Mouse (Mus musculus) liver, adult 2 months (tissue): ENCODE results near the gene Hapln2.

ENCODE experiments used
- CTCF ChIP-seq: fragments of 200-500 bp; IDR thresholded peaks from 2 replicates; pipeline ENCODE4 v1.5.1; 2011; ENCODE audit warnings: low read depth, low read length, control low read depth
- POLR2A ChIP-seq: fragments of 200-500 bp; IDR thresholded peaks from 2 replicates; pipeline ENCODE4 v1.6.1; 2011; ENCODE audit warnings: low read length, control low read depth; ENCODE audit not compliant: insufficient read depth; ENCODE audit errors: extremely low read depth

- peak; percentile 60 for TF ChIP-seq CTCF
- no peak for TF ChIP-seq POLR2A
Measured at GRCm38 (mm10) chr3:88010634-88011265, 16.6 kb downstream of the Hapln2 start.
